Mouse (Mus musculus): ENCODE results near the gene Med13. TPM values are rescaled to one million over a fixed set of nuclear protein-coding genes. Genes with fewer than 3 reads are reported as not detected.
A peak's percentile ranks its signal among the peaks of the same experiment; 100 is the strongest.

Med13 gene
- 13.3 and 17.4 TPM in 2 replicates for polyA plus RNA-seq (2014; fragmentation: Nextera tagmentation; extraction: Ambion mirVana)

DNA sequence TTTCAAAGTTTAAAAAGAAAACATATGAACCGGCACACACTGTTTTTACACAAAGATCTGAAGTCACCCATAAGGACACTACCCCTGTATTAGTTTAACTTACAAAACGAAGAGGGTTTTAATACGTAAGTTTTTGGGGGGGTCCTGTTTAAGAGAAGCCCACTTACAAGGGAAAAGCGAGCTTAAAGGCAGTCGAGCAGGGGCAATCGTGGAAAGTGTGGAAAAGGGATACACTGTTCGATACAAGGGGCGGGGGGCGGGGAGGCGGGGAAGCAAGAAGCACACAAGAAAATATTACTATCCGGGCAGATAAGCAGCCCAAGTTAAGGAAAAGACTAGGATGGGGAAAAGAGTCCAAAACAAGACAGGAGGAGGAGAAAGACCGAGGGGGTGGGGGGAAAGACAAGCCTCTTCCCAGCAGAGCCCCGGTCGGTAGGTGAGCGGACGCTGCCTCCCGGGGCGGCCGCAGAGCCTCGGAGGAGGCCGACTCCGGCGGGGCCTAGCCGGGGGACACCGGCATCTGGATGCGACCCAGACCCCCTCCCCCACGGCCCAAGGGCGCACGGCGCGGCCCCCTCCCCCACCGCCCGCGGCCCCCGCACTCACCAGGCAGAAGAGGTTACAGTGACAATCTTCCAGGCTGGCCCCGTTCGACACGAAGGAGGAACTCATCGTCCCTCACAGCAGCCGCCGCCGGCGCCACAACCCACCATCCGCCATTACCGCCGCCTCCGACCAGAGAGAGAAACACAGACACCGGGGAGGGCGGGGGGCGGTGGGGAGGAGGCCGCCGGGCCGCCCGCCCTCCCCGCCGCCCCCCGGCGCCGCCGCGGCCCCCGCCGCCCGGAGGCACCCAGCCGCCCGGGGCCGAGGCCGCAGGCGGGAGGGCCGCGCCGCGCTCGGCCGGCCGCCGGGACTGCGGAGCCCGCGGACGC lies at the start of gene Med13:
Gene Med13 (minus strand): TSS at position 749 of the 935 bp plus-strand sequence.
- WGBS, result under 1% methylated on average over 59 of the region's 81 CpGs
- Histone ChIP-seq H3K27me3 (ENCODE audit: control insufficient read depth, insufficient read depth, low read length) (no peaks in the 10 kb centered on the region), H3K4me2 (replicated peaks; ENCODE audit: low read depth, low read length) (peak within 1 kb of the TSS; percentile 69), H3K27ac (ENCODE audit: low read depth, low read length) (peak within 1 kb of the TSS; percentile 99), H3K9me3 (ENCODE audit: control insufficient read depth, low read length) (no peaks in the 10 kb centered on the region), H3K4me1 (replicated peaks; ENCODE audit: control insufficient read depth, insufficient read depth, low read length) (peaks cover 3% of the 10 kb centered on the region), H3K9ac (ENCODE audit: low read depth, low read length) (peak within 1 kb of the TSS; percentile 97), H3K36me3 (ENCODE audit: control insufficient read depth, insufficient read depth, low read length) (no peaks in the 10 kb centered on the region), H3K4me3 (ENCODE audit: low read depth, low read length) (peak within 1 kb of the TSS; percentile 96)
- peak; percentile 75 for DNase-seq (ENCODE audit: low spot score)
- ATAC-seq (ENCODE audit: low FRiP score), result peak; percentile 61

DNA sequence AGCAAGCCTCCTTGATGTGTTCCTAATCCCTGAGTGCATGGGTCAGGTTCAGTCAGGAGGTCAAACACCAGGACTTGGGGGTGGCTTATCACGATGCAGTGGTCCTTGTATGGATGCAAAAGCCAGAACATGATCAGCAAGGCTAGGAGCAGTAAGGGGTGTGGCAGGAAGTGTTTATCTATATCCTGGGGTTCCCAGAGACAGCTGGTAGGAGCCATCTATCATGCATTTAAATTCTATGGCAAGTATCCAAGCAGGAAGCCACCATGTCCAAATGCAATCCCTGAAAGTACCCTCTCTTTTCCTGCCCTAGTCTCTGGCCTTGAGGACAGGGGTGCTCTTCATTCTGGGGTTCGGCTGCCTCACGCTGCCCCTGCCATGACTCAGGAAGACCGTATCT lies 47.2 kb upstream of the Med13 start:
- Histone ChIP-seq H3K4me2 (replicated peaks; ENCODE audit: low read depth, low read length) (no peak overlapping the region), H3K4me1 (replicated peaks; ENCODE audit: control insufficient read depth, insufficient read depth, low read length) (no peaks in the 10 kb centered on the region), H3K4me3 (ENCODE audit: low read depth, low read length) (no peak overlapping the region), H3K36me3 (ENCODE audit: control insufficient read depth, insufficient read depth, low read length) (no peaks in the 10 kb centered on the region), H3K27me3 (ENCODE audit: control insufficient read depth, insufficient read depth, low read length) (no peaks in the 10 kb centered on the region), H3K9me3 (ENCODE audit: control insufficient read depth, low read length) (no peaks in the 10 kb centered on the region), H3K27ac (ENCODE audit: low read depth, low read length) (no peak overlapping the region), H3K9ac (ENCODE audit: low read depth, low read length) (no peak overlapping the region)
- WGBS, result 89% methylated on average over 4 of the region's 4 CpGs
- ATAC-seq (ENCODE audit: low FRiP score) (no peak), DNase-seq (ENCODE audit: low spot score) (no peak)

DNA sequence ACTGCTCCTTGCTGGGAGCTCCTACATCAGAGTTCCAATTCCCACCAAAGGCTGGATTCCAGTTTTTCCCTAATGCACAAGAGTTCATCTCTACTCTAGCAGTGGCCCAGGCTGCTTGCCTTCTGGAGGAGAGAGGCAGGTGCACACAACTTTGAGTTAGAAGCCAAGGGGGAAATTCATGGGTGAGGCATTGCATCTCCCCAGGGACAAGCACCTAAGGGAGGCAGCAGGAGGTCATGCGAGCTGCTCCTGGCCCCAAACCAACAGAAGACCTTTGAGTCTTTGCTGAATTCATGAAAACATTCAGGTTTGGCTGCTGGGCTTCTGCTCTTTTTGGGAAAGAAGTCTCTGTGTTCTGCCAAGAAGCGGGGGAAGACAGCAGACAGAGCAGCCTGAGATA lies 46.4 kb upstream of the Med13 start:
- H3K4me2 ChIP-seq (replicated peaks; ENCODE audit: low read depth, low read length), result no peak overlapping the region
- H3K4me1 ChIP-seq (replicated peaks; ENCODE audit: control insufficient read depth, insufficient read depth, low read length), result no peaks in the 10 kb centered on the region
- 80% methylated on average over 2 of the region's 2 CpGs for WGBS
- no peak for DNase-seq (ENCODE audit: low spot score)
- H3K27me3 ChIP-seq (ENCODE audit: control insufficient read depth, insufficient read depth, low read length), result no peaks in the 10 kb centered on the region
- no peak overlapping the region for H3K9ac ChIP-seq (ENCODE audit: low read depth, low read length)
- ATAC-seq (ENCODE audit: low FRiP score), result no peak
- no peak overlapping the region for H3K27ac ChIP-seq (ENCODE audit: low read depth, low read length)
- no peaks in the 10 kb centered on the region for H3K9me3 ChIP-seq (ENCODE audit: control insufficient read depth, low read length)
- no peak overlapping the region for H3K4me3 ChIP-seq (ENCODE audit: low read depth, low read length)
- no peaks in the 10 kb centered on the region for H3K36me3 ChIP-seq (ENCODE audit: control insufficient read depth, insufficient read depth, low read length)

DNA sequence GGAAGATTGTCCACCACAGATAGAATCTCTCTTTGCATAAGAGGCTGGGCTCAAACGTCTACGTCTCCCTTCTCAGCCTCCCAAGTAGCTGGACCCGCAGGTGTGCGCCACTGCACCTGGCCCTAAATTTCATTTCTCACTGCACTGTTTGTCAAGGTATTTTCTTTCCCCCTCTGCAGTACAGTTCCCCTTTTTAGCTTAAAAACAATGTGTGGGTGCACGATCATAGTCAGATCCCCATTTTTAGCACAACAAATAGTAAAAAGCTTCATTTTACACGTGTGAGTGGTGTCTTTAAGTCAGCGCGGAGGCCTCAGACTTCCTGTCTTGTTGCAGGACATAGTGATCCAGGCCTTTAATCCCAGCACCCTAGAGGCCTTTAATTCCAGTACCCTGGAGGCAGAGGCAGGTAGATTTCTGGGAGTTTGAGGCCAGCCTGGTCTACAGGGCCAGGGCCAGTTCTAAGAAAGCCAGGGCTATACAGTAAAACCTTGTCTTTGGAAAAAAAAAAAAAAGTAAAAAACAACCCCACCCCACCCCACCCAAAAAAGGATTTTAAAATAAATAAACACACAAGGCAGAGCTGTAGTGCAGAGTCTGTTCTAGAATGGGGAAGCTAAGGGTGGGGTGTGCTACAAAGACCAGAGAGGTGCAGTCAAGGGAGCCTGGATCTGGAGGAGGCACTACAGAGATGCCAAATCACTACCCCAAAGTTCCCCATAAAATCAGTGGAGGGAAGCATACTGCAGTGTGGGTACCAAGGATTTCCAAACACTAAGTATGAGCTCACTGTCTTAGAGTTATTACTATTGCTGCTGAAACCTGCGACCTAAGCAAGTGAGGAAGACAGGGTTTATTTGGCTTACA lies 42.1 kb upstream of the Med13 start:
- no peaks in the 10 kb centered on the region for H3K36me3 ChIP-seq (ENCODE audit: control insufficient read depth, insufficient read depth, low read length)
- H3K9me3 ChIP-seq (ENCODE audit: control insufficient read depth, low read length), result no peaks in the 10 kb centered on the region
- 90% methylated on average over 9 of the region's 9 CpGs for WGBS
- no peaks in the 10 kb centered on the region for H3K27me3 ChIP-seq (ENCODE audit: control insufficient read depth, insufficient read depth, low read length)
- no peak for ATAC-seq (ENCODE audit: low FRiP score)
- H3K27ac ChIP-seq (ENCODE audit: low read depth, low read length), result no peak overlapping the region
- no peak overlapping the region for H3K4me2 ChIP-seq (replicated peaks; ENCODE audit: low read depth, low read length)
- no peak overlapping the region for H3K9ac ChIP-seq (ENCODE audit: low read depth, low read length)
- no peak overlapping the region for H3K4me3 ChIP-seq (ENCODE audit: low read depth, low read length)
- DNase-seq (ENCODE audit: low spot score), result no peak
- H3K4me1 ChIP-seq (replicated peaks; ENCODE audit: control insufficient read depth, insufficient read depth, low read length), result no peaks in the 10 kb centered on the region

DNA sequence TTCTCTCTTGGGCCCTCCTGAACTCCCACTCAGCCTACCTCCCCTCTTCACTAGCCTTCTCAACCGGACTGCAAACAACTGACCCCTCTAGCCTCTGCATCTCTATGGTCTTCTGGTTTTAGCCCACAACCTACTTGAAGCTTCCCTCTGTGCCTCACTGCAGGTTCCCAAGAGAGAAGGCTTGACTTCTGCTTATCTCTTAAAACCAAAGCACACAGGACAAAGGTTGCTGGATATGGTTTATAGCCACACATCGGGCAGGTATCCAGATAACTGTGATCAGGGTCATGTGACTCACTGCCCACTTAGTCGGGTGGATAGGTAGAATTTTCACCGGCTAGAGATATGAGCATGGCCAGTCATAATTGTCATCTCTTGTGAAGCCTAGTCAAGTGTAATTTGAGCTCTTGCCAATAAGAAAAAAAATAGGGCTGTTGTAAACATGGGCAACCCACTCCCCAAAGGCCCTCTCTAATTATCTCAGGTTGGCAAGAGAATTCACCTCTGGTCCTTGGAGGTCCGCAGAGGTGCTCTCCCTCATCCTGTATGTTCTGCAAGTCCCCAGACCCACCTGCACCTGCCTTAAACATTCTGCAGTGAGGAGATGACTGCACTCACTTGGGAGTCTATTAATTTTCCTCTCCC lies 39.7 kb upstream of the Med13 start:
- H3K4me2 ChIP-seq (replicated peaks; ENCODE audit: low read depth, low read length), result no peak overlapping the region
- no peak overlapping the region for H3K4me3 ChIP-seq (ENCODE audit: low read depth, low read length)
- H3K36me3 ChIP-seq (ENCODE audit: control insufficient read depth, insufficient read depth, low read length), result no peaks in the 10 kb centered on the region
- H3K9me3 ChIP-seq (ENCODE audit: control insufficient read depth, low read length), result no peaks in the 10 kb centered on the region
- H3K27me3 ChIP-seq (ENCODE audit: control insufficient read depth, insufficient read depth, low read length), result no peaks in the 10 kb centered on the region
- H3K9ac ChIP-seq (ENCODE audit: low read depth, low read length), result no peak overlapping the region
- 89% methylated on average over 5 of the region's 5 CpGs for WGBS
- no peak for ATAC-seq (ENCODE audit: low FRiP score)
- H3K4me1 ChIP-seq (replicated peaks; ENCODE audit: control insufficient read depth, insufficient read depth, low read length), result no peaks in the 10 kb centered on the region
- H3K27ac ChIP-seq (ENCODE audit: low read depth, low read length), result no peak overlapping the region
- DNase-seq (ENCODE audit: low spot score), result no peak

DNA sequence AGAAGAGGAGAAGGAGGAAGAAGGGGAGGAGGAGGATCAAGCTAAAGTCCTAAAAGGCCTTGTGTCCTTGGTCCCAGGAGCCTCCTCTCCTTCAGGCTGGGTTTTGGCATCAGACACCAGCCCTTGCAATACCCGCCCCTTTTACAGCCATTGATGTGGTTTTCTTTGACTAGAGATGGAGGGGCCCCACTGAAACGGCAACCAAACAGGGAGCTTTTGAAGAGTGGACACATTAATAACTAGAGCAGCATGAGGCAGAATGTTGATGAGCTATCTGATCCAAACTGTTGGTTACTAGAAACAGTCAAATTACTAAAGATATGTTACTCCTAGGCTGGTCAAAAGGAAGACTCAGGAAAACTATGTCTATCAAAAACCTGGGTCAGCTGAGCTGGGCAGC lies 39.1 kb upstream of the Med13 start:
- Histone ChIP-seq H3K4me3 (ENCODE audit: low read depth, low read length) (no peak overlapping the region), H3K27me3 (ENCODE audit: control insufficient read depth, insufficient read depth, low read length) (no peaks in the 10 kb centered on the region), H3K27ac (ENCODE audit: low read depth, low read length) (no peak overlapping the region), H3K36me3 (ENCODE audit: control insufficient read depth, insufficient read depth, low read length) (no peaks in the 10 kb centered on the region), H3K4me1 (replicated peaks; ENCODE audit: control insufficient read depth, insufficient read depth, low read length) (no peaks in the 10 kb centered on the region), H3K4me2 (replicated peaks; ENCODE audit: low read depth, low read length) (no peak overlapping the region), H3K9me3 (ENCODE audit: control insufficient read depth, low read length) (no peaks in the 10 kb centered on the region), H3K9ac (ENCODE audit: low read depth, low read length) (no peak overlapping the region)
- ATAC-seq (ENCODE audit: low FRiP score), result no peak
- no peak for DNase-seq (ENCODE audit: low spot score)
- 43% methylated on average over 2 of the region's 2 CpGs for WGBS

DNA sequence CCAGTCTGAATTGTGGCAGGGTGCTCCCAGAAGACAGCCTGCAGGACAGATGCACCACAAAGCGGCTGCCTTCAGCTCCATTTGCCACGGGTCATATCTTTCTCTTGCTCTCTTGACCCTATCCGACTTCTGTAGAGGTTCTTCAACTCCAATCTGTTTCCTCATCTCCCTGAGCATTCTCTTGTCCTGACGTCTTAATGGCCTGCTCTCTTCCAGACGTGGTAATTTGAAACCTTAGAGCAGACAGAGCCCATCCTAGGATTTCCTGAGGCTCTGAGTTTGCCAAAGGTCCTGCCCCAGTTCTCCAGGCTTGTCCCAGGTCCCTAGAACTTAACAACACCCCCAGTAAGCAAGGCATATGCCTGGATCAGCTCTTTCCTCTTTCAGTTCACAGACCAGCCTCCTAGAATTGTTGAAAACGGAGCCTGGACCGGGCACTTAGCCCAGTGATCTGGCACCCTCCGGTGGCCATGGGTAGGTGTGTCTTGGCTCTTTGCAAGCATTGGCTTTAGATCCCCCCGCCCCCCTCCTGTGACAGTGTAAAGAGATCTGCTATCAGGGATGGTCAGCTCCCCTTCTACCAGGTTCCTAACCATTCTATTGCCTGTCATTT lies 38.2 kb upstream of the Med13 start:
- H3K27me3 ChIP-seq (ENCODE audit: control insufficient read depth, insufficient read depth, low read length), result no peaks in the 10 kb centered on the region
- H3K27ac ChIP-seq (ENCODE audit: low read depth, low read length), result no peak overlapping the region
- no peaks in the 10 kb centered on the region for H3K4me1 ChIP-seq (replicated peaks; ENCODE audit: control insufficient read depth, insufficient read depth, low read length)
- DNase-seq (ENCODE audit: low spot score), result peak; percentile 60
- no peak overlapping the region for H3K9ac ChIP-seq (ENCODE audit: low read depth, low read length)
- no peak for ATAC-seq (ENCODE audit: low FRiP score)
- WGBS, result 5% methylated on average over 9 of the region's 9 CpGs
- no peaks in the 10 kb centered on the region for H3K36me3 ChIP-seq (ENCODE audit: control insufficient read depth, insufficient read depth, low read length)
- no peak overlapping the region for H3K4me2 ChIP-seq (replicated peaks; ENCODE audit: low read depth, low read length)
- no peaks in the 10 kb centered on the region for H3K9me3 ChIP-seq (ENCODE audit: control insufficient read depth, low read length)
- no peak overlapping the region for H3K4me3 ChIP-seq (ENCODE audit: low read depth, low read length)

DNA sequence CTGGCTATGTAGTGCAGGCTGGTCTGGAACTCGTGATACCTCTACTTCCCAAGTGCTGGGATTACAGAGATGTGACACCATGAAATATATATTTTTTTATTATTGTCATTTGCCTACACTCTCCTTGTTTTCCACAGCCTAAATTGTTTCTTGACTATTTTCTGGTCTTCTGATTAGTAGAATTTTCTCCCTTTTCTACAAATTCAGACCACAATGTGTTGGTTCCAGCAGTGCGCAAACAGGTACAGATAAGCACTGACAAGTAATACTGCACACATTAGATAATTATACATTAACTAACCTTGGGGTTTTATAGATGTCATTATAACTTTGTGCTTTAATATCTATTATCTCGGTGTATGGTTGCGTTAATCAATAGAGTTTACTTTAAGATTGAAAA lies 37.7 kb upstream of the Med13 start:
- no peaks in the 10 kb centered on the region for H3K36me3 ChIP-seq (ENCODE audit: control insufficient read depth, insufficient read depth, low read length)
- no peak overlapping the region for H3K4me2 ChIP-seq (replicated peaks; ENCODE audit: low read depth, low read length)
- H3K4me1 ChIP-seq (replicated peaks; ENCODE audit: control insufficient read depth, insufficient read depth, low read length), result no peaks in the 10 kb centered on the region
- no peaks in the 10 kb centered on the region for H3K27me3 ChIP-seq (ENCODE audit: control insufficient read depth, insufficient read depth, low read length)
- H3K9me3 ChIP-seq (ENCODE audit: control insufficient read depth, low read length), result no peaks in the 10 kb centered on the region
- no peak overlapping the region for H3K4me3 ChIP-seq (ENCODE audit: low read depth, low read length)
- 90% methylated on average over 4 of the region's 4 CpGs for WGBS
- DNase-seq (ENCODE audit: low spot score) (no peak), ATAC-seq (ENCODE audit: low FRiP score) (no peak)
- no peak overlapping the region for H3K27ac ChIP-seq (ENCODE audit: low read depth, low read length)
- no peak overlapping the region for H3K9ac ChIP-seq (ENCODE audit: low read depth, low read length)

Data from hindbrain, embryonic 11.5 days (tissue).